Mouse (Mus musculus): ENCODE results near the gene Tnfrsf14. TPM values are rescaled to one million over a fixed set of nuclear protein-coding genes. Genes with fewer than 3 reads are reported as not detected.

Tnfrsf14 gene
- polyA plus RNA-seq, 1 experiment from 2014 or later, result 0.43 TPM

DNA sequence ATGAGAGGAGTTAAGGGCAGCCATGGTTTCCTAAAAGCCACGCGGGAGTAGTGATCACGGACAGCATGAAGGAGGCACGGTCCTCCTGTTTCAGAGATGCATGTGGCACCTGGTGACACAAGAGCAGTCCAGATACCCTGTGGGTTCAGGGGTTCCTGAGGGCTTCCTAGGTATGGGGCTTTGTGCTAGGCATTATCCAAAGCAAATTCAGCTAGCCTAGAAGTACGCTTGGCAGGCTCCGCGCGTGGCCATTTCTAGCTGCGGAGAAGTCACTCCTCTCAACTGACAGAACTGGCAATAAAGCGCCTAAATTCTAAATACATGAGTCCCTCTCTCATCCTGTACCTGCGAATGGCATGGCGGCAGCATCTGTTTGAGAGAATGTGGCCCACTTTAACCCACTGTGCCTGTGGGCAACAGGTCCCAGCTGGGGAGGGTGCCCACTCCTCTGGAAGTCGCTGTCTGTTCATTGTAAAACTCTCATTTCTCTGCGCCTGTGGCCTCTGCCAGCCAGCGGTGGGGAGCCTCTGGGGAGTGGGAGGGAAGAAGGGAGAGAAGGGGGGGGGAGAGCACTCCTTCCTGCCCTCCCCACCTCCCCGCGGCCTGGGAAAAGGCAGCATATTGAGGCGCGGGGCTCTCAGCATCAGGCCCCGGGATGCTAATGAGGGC, 31.8 kb upstream of the Tnfrsf14 start:
- peaks cover 98% of the 10 kb centered on the region for H3K4me1 ChIP-seq (replicated peaks)
- H3K36me3 ChIP-seq, result peaks cover 23% of the 10 kb centered on the region
- DNase-seq (ENCODE audit: low spot score), result no peak
- H3K9me3 ChIP-seq, result no peaks in the 10 kb centered on the region
- peak overlapping the region; percentile 91 for H3K4me3 ChIP-seq
- WGBS, result 12% methylated on average over 20 of the region's 20 CpGs
- peaks cover 79% of the 10 kb centered on the region for H3K27me3 ChIP-seq (ENCODE audit: insufficient read depth, poor library complexity, severe bottlenecking)
- peak overlapping the region; percentile 97 for H3K27ac ChIP-seq

DNA sequence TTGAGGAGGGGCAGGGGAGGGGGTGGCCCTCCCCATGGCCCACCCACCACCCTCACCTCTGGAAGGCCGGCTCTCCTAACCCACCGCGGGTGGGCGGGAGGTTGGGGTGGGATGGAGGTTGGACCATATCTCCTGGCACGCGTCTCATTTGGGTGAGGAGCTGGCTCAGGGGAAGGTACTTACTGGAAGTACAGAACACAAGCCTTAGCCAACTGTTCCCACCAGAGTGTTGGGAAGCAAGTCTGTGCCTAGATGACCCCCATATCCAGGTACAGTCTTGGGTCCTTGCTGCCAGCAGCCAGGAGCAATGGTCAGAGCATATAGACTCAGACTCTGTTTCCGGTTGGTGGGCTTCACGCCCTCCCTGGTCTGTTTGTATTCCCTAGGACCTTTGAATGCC, 30.3 kb upstream of the Tnfrsf14 start:
- H3K27me3 ChIP-seq (ENCODE audit: insufficient read depth, poor library complexity, severe bottlenecking), result peaks cover 94% of the 10 kb centered on the region
- 6% methylated on average over 8 of the region's 8 CpGs for WGBS
- no peak for DNase-seq (ENCODE audit: low spot score)

GRCm38 (mm10) chr4:154958171-154958570, 29.8 kb upstream of the Tnfrsf14 start:
- peak; percentile 92 for DNase-seq (ENCODE audit: low spot score)
- Histone ChIP-seq H3K4me3 (peak overlapping the region; percentile 91), H3K27me3 (ENCODE audit: insufficient read depth, poor library complexity, severe bottlenecking) (peaks cover 95% of the 10 kb centered on the region), H3K36me3 (peaks cover 21% of the 10 kb centered on the region), H3K27ac (peak overlapping the region; percentile 97), H3K4me1 (replicated peaks) (peaks cover 100% of the 10 kb centered on the region), H3K9me3 (no peaks in the 10 kb centered on the region)
- WGBS, result under 1% methylated on average over 15 of the region's 15 CpGs

More for the DNA sequence above, 30.3 kb upstream of the Tnfrsf14 start:
- peaks cover 100% of the 10 kb centered on the region for H3K4me1 ChIP-seq (replicated peaks)
- no peaks in the 10 kb centered on the region for H3K9me3 ChIP-seq
- peaks cover 23% of the 10 kb centered on the region for H3K36me3 ChIP-seq
- H3K27ac ChIP-seq, result peak overlapping the region; percentile 97
- peak overlapping the region; percentile 91 for H3K4me3 ChIP-seq

GRCm38 (mm10) chr4:154957289-154957993, 29.1 kb upstream of the Tnfrsf14 start:
- DNase-seq (ENCODE audit: low spot score), result no peak
- Histone ChIP-seq H3K27ac (peak overlapping the region; percentile 97), H3K4me1 (replicated peaks) (peaks cover 100% of the 10 kb centered on the region), H3K9me3 (no peaks in the 10 kb centered on the region), H3K36me3 (peaks cover 14% of the 10 kb centered on the region), H3K4me3 (peak overlapping the region; percentile 91), H3K27me3 (ENCODE audit: insufficient read depth, poor library complexity, severe bottlenecking) (peaks cover 95% of the 10 kb centered on the region)
- 36% methylated on average over 13 of the region's 13 CpGs for WGBS

- Histone ChIP-seq H3K36me3 (peaks cover 5% of the 10 kb centered on the region), H3K27ac (peak overlapping the region; percentile 97), H3K9me3 (no peaks in the 10 kb centered on the region), H3K27me3 (ENCODE audit: insufficient read depth, poor library complexity, severe bottlenecking) (peaks cover 95% of the 10 kb centered on the region), H3K4me3 (peak overlapping the region; percentile 91; the same call in 1 of the 2 replicates), H3K4me1 (replicated peaks) (peaks cover 100% of the 10 kb centered on the region)
- WGBS, result 19% methylated on average over 9 of the region's 9 CpGs
- no peak for DNase-seq (ENCODE audit: low spot score)
These were observed 28.2 kb upstream of the Tnfrsf14 start for GRCm38 (mm10) chr4:154956604-154957003.

GRCm38 (mm10) chr4:154952461-154953241, 24.3 kb upstream of the Tnfrsf14 start:
- Histone ChIP-seq H3K4me1 (replicated peaks) (peaks cover 98% of the 10 kb centered on the region), H3K27me3 (ENCODE audit: insufficient read depth, poor library complexity, severe bottlenecking) (peaks cover 93% of the 10 kb centered on the region), H3K27ac (peak overlapping the region; percentile 83), H3K9me3 (no peaks in the 10 kb centered on the region), H3K4me3 (peak overlapping the region; percentile 36), H3K36me3 (no peaks in the 10 kb centered on the region)
- WGBS, result 1% methylated on average over 26 of the region's 26 CpGs
- peak; percentile 90 for DNase-seq (ENCODE audit: low spot score)

DNA sequence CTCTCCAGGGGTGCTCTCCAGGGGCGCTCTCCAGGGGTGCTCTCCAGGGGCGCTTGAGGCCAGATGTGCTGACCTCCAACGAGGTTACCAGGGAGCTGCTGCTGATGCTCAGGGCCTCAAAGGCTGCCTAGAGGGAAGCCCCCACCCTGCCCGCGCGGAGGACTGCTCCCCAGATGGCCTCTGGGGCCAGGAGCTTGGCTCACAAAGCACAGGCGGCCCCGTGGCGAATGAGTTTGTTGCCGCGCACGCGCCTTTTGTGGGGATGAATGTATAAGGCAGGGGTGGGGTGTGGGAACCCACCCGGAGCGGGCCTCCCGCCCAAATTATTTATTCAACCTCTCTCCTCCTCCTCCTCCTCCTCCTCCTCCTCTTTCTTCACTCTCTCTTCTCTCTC, 21.2 kb upstream of the Tnfrsf14 start:
- H3K9me3 ChIP-seq, result no peaks in the 10 kb centered on the region
- H3K27ac ChIP-seq, result peak overlapping the region; percentile 88
- peak; percentile 83 for DNase-seq (ENCODE audit: low spot score)
- H3K36me3 ChIP-seq, result no peaks in the 10 kb centered on the region
- H3K27me3 ChIP-seq (ENCODE audit: insufficient read depth, poor library complexity, severe bottlenecking), result peaks cover 66% of the 10 kb centered on the region
- H3K4me1 ChIP-seq (replicated peaks), result peaks cover 95% of the 10 kb centered on the region
- 9% methylated on average over 16 of the region's 16 CpGs for WGBS
- peak overlapping the region; percentile 36 for H3K4me3 ChIP-seq

DNA sequence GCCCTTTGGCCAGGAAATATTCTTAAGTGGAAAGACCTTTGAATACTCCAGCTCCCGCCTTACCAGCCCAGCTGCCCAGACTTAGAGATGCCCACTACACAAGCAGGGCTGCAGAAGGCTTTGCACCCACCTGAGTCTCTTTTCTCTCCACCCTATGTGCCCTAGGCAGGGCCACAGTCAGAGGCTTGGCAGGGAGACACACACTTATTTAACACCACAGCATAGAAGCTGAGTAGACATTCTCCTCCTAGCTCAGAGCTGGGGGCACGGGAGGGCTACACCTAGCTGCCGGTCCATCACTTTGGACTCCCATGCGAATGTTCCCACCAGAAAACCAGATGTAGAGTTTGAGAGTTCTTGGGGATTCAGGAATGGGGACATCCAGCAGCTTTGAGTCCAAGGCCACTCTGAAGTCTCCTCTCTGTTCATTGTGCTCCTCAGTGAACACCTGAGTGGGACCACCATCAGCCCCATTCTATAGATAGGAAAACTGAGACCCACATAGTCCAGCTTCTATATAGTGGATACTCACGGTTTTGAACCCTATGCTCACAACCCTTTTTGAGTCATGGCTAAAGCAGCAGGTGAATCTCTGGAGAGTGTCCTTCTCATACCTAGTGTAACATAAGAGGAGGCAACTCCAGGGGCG, 20.7 kb upstream of the Tnfrsf14 start:
- DNase-seq (ENCODE audit: low spot score), result no peak
- peaks cover 61% of the 10 kb centered on the region for H3K27me3 ChIP-seq (ENCODE audit: insufficient read depth, poor library complexity, severe bottlenecking)
- peaks cover 94% of the 10 kb centered on the region for H3K4me1 ChIP-seq (replicated peaks)
- H3K27ac ChIP-seq, result peak overlapping the region; percentile 88
- 48% methylated on average over 6 of the region's 6 CpGs for WGBS
- H3K36me3 ChIP-seq, result no peaks in the 10 kb centered on the region
- H3K9me3 ChIP-seq, result no peaks in the 10 kb centered on the region
- H3K4me3 ChIP-seq, result peak overlapping the region; percentile 36

DNA sequence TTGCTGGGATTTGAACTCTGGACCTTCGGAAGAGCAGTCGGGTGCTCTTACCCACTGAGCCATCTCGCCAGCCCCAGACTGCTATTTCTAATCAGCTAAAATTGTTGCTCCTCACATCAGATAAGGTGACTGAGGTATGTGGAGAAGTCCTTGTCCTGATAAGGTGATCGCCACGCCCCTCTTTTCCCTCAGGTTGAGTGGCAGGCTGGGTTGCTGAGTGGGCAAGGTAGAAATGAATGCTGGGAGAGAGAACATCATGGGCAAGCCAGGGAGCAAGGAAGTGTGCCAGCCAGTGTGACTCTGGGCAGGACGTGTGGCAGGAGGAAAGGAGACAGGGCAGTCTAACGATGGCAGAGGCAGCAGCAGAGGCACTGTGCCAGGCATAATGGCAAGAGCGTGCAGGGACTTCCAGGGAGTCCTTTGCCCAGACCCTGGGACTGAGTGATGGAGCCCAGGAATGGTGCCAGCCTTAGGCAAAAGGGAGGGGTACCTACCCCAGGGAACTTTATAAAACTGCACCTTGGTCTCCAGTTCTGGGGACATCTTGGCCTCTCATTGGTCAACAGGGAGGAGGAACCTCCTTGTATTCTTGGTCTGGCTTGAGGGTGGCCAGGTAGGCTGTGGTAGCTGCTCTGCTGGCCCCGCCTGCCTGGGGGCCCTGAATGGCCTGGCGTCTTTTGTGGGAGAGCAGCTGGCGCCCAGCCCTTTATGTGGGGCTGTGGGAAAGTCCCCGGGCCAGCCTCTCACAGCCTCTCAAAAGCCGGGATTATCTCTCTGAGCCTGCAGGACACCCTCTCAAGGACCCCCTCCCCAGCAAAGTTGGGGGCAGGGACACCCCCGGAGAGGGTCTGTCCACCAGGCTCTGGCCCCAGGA, 19.9 kb upstream of the Tnfrsf14 start:
- peak; percentile 56 for DNase-seq (ENCODE audit: low spot score)
- WGBS, result 48% methylated on average over 14 of the region's 14 CpGs
- Histone ChIP-seq H3K4me1 (replicated peaks) (peaks cover 94% of the 10 kb centered on the region), H3K9me3 (no peaks in the 10 kb centered on the region), H3K27me3 (ENCODE audit: insufficient read depth, poor library complexity, severe bottlenecking) (peaks cover 54% of the 10 kb centered on the region), H3K4me3 (peak overlapping the region; percentile 36), H3K36me3 (no peaks in the 10 kb centered on the region), H3K27ac (peak overlapping the region; percentile 88)

DNA sequence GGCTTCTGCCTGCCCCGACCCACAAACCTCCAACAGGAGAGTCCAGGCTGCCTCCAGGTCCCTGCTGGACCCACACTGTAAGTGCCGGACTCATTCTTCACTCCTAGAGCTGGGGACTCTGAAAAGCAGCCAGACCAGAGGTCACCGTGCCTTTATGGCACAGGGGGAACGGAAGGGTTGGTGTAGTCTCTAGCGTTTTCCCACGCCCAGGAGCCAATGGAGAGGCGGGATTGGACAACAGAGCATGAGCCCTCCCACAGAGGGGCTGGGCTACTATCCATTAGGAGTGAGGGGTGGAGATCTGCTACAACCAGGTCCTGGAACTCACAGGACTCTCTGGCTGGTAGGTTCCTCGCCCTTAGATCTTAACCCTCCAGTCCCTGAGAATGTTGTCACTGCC, 18.0 kb upstream of the Tnfrsf14 start:
- peak; percentile 88 for DNase-seq (ENCODE audit: low spot score)
- H3K4me3 ChIP-seq, result peak overlapping the region; percentile 54
- WGBS, result 3% methylated on average over 8 of the region's 8 CpGs
- H3K4me1 ChIP-seq (replicated peaks), result peaks cover 77% of the 10 kb centered on the region
- peaks cover 34% of the 10 kb centered on the region for H3K27me3 ChIP-seq (ENCODE audit: insufficient read depth, poor library complexity, severe bottlenecking)
- peaks cover 5% of the 10 kb centered on the region; the same call in 1 of the 2 replicates for H3K9me3 ChIP-seq
- H3K36me3 ChIP-seq, result no peaks in the 10 kb centered on the region
- H3K27ac ChIP-seq, result peak overlapping the region; percentile 87

- Histone ChIP-seq H3K36me3 (no peaks in the 10 kb centered on the region), H3K27me3 (ENCODE audit: insufficient read depth, poor library complexity, severe bottlenecking) (peaks cover 12% of the 10 kb centered on the region), H3K4me1 (replicated peaks) (peaks cover 55% of the 10 kb centered on the region), H3K9me3 (peaks cover 5% of the 10 kb centered on the region; the same call in 1 of the 2 replicates), H3K27ac (peak overlapping the region; percentile 67), H3K4me3 (0 out of 2 replicates have a peak overlapping the region, but pooled peaks have one; percentile 23)
- DNase-seq (ENCODE audit: low spot score), result peak; percentile 79
- 11% methylated on average over 2 of the region's 2 CpGs for WGBS
These were observed 15.8 kb upstream of the Tnfrsf14 start for GRCm38 (mm10) chr4:154944121-154944590.
